Mouse (Mus musculus): ENCODE results near the gene Prkcq. TPM values are rescaled to one million over a fixed set of nuclear protein-coding genes. Genes with fewer than 3 reads are reported as not detected.

The Prkcq gene
- polyA plus RNA-seq, 1 experiment from 2014 or later = 3.0 TPM

DNA sequence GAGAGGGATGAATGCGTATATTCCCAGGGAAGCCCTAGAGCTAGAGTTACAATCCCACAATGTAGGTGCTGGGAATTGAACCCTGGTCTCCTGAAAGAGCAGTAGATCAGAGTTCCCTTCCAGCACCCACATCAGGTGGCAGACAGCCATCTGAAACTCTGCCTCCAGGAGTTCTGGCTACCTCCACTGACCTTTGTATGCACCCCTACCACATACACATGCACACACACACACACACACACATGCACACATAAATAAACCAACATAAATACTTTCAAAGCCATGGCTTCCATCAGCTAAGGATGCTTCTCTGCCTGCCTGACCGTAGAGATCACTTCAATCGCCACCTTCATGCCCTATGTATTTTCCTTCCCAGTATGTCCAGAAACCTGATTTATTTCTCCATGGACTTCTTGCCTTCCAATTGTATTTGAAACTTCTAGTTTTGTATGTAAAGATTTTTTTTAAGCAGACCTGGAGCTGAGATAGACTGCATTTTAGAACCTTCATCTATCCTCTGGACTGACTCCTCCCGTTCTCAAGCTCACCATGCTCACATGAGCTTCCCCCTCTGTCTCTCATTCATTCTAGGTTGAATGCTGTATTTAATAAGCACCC, 17.4 kb downstream of the Prkcq start:
- WGBS = 91% methylated on average over 4 of the region's 4 CpGs
- no peaks in the 10 kb centered on the region for H3K27me3 ChIP-seq
- no peaks in the 10 kb centered on the region for H3K4me1 ChIP-seq
- no peaks in the 10 kb centered on the region for H3K9me3 ChIP-seq (replicated peaks)
- H3K36me3 ChIP-seq = no peaks in the 10 kb centered on the region
- no peak overlapping the region for H3K9ac ChIP-seq
- H3K4me2 ChIP-seq (replicated peaks) = no peak overlapping the region
- no peak for ATAC-seq (ENCODE audit: low FRiP score)
- no peak overlapping the region for H3K27ac ChIP-seq
- no peak overlapping the region for H3K4me3 ChIP-seq

DNA sequence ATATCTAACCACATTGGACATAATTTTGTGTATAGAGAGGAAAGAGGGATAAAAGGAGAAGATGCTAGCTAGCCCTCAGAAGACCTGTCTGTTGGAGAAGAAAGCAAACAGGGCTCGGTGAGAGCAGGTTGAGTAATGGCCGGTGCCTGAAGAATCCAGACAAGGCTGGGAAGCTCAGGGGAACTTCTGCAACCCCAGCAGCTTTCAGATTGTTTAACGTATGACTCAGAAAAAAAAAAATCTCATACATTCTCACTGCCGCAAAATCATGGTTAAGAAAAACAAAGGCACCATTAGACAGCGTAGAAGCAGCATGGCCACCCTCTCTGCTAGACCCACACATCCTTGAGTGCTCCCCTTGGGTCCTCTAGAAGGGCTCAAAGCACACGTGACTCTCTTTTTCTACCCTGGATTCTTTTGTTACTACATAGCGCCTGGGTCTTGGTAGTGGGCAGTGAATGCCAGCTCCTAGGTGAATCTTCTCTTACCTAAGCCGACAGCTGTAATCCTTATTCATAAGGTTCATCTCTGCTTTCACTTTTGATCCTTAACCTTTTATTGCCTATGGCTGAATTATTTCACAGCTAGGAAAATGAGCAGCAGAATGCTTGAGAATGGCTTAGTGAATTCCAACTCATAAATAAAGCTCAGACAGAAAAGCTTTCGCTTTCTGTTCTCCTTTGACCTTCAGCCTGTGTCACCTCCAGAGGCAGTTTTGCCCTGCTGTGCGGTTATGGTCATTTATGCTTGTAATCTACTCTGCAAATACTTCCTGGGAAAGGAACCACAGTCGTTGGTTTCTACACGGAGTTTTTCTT, 20.6 kb downstream of the Prkcq start:
- H3K4me2 ChIP-seq (replicated peaks) = no peak overlapping the region
- H3K27ac ChIP-seq = no peak overlapping the region
- WGBS = 70% methylated on average over 12 of the region's 12 CpGs
- no peak overlapping the region for H3K9ac ChIP-seq
- no peak for ATAC-seq (ENCODE audit: low FRiP score)
- no peak overlapping the region for H3K4me3 ChIP-seq
- H3K4me1 ChIP-seq = no peaks in the 10 kb centered on the region
- no peaks in the 10 kb centered on the region for H3K27me3 ChIP-seq
- no peaks in the 10 kb centered on the region for H3K9me3 ChIP-seq (replicated peaks)
- no peaks in the 10 kb centered on the region for H3K36me3 ChIP-seq

DNA sequence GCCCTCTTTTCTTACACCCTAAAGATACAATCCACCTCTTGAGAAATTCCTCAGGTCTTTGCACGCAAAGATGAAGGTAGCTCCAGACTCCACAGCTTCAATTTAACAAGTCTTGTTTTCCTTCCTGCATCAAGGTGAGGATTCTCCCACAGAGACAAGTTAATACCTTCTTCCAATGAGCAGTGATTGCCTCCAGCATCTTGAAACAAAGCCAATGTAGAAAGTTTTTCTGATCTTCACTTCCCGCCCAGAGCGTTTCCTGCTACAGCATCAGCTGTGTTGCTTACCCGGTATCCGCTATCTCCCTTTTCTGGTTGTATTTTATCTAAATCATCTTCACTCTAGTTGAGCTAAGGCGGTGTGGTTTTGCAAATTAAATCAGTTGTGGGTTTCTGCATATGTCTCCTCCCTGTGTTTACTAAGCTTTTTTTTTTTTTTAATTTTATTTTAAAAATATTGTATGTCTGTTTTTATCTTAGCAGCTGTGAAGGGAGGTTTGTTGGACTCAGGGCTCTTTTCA, 21.3 kb downstream of the Prkcq start:
- Histone ChIP-seq H3K27ac (no peak overlapping the region), H3K9me3 (replicated peaks) (no peaks in the 10 kb centered on the region), H3K36me3 (no peaks in the 10 kb centered on the region), H3K4me3 (no peak overlapping the region), H3K9ac (no peak overlapping the region), H3K4me2 (replicated peaks) (no peak overlapping the region), H3K27me3 (no peaks in the 10 kb centered on the region), H3K4me1 (no peaks in the 10 kb centered on the region)
- no peak for ATAC-seq (ENCODE audit: low FRiP score)
- WGBS = 86% methylated on average over 6 of the region's 6 CpGs

DNA sequence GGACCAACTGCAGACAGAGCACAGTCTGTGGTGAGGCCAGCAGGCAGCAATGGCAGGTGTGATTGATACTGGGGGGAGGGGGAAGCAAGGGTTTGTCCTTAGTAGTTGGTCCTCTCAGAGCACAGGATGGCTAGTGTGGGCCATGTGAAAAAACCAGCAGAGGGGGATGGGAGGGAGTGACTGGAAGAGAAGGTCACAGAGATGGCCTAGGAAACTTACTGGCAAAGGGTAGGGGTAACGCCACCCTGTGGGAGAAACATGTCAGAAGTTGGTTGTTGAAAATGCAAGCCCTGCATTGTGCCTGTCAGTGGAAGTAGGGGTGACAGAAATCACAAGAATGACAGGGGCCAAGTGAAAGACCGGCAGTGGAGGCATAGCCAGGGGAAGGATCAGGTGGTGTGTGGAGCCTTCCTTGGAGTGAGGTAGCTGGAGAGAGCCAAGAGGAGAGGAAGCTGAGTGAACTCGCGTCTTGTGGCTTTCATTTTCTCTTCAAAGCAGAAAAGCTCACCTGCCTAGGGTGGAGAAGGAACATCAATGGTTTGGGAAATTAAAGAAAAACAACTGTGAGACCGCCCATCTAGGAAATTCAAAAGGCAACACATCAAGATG, 22.9 kb downstream of the Prkcq start:
- no peak overlapping the region for H3K4me2 ChIP-seq (replicated peaks)
- no peaks in the 10 kb centered on the region for H3K27me3 ChIP-seq
- no peak overlapping the region for H3K27ac ChIP-seq
- H3K9me3 ChIP-seq (replicated peaks) = no peaks in the 10 kb centered on the region
- no peak overlapping the region for H3K9ac ChIP-seq
- H3K4me1 ChIP-seq = no peaks in the 10 kb centered on the region
- no peak for ATAC-seq (ENCODE audit: low FRiP score)
- no peaks in the 10 kb centered on the region for H3K36me3 ChIP-seq
- no peak overlapping the region for H3K4me3 ChIP-seq
- WGBS = 74% methylated on average over 5 of the region's 5 CpGs

DNA sequence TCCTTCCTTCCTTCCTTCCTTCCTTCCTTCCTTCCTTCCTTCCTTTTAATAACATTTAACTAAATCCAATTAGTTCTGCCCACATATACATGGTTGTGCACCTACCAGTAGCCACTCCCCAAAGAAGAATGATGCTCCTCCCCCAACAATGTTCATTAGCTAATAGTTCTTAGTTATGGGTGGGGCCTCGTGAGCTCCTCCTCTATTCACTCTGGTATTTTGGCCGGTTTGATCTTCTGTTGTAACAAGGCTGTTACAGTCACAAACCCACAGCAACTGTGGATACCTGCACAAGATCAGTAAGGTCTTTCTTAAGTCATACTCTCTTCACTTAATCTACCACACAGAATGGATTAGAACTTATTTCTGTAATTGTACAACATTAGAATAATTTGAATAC, 24.2 kb downstream of the Prkcq start:
- no peak for ATAC-seq (ENCODE audit: low FRiP score)

DNA sequence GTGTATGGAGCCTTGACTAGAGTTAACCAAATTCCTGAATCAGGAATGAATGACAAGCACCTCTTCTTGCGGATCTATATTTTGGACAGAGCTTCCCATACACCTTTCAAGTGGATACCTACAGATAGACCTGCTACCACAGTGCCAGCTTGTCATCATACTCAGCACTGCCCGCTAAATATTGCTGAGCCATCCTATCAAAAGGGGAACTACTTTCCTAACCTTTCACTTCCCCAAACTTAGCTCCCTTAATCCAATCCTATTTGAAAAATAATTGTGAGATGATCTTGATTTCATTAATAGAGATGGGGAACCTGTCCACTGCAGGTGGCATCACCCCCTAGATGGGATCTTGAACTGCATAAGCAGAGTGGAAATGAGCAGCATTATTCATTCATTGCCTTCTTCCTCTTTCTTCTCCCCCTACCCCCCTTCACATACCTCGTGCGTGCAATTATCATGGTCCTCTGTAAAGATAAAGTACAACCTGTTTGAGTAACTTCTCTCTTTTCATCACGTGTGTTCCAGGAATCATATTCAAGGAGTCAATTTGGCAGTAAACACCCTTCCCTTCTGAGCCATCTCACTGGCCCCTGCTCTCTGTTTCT, 25.1 kb downstream of the Prkcq start:
- H3K4me2 ChIP-seq (replicated peaks) = no peak overlapping the region
- no peak overlapping the region for H3K4me3 ChIP-seq
- no peaks in the 10 kb centered on the region for H3K4me1 ChIP-seq
- H3K9ac ChIP-seq = no peak overlapping the region
- H3K27ac ChIP-seq = no peak overlapping the region
- WGBS = 83% methylated on average over 5 of the region's 5 CpGs
- H3K36me3 ChIP-seq = no peaks in the 10 kb centered on the region
- ATAC-seq (ENCODE audit: low FRiP score) = no peak
- no peaks in the 10 kb centered on the region for H3K27me3 ChIP-seq
- no peaks in the 10 kb centered on the region for H3K9me3 ChIP-seq (replicated peaks)

More for the DNA sequence above, 24.2 kb downstream of the Prkcq start:
- Histone ChIP-seq H3K4me2 (replicated peaks) (no peak overlapping the region), H3K4me3 (no peak overlapping the region), H3K36me3 (no peaks in the 10 kb centered on the region), H3K9me3 (replicated peaks) (no peaks in the 10 kb centered on the region), H3K9ac (no peak overlapping the region), H3K27me3 (no peaks in the 10 kb centered on the region), H3K4me1 (no peaks in the 10 kb centered on the region), H3K27ac (no peak overlapping the region)
- WGBS = 84% methylated on average over 2 of the region's 2 CpGs

DNA sequence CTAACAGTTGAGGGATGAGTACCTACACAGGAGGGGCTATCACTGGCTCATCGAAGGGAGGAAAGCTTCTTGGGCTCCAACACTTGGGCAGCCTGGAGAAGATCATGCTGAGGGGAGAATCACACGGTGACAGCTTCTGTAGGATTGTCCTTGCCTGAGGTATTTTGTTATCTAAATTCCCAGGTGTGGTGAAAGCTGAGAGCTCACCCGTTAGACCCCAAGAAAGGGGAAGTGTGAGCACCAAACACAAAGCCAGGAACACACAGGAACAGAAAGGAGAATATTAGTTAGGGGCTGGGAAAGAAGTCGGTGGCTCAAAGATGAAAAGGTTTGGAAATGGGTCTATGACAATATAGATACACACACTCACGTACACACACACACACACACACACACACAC, 27.7 kb downstream of the Prkcq start:
- 85% methylated on average over 5 of the region's 5 CpGs for whole genome bisulfite sequencing
- no peak overlapping the region for H3K27ac ChIP-seq
- no peak overlapping the region for H3K4me3 ChIP-seq
- no peaks in the 10 kb centered on the region for H3K9me3 ChIP-seq (replicated peaks)
- no peak for ATAC-seq (ENCODE audit: low FRiP score)
- no peak overlapping the region for H3K9ac ChIP-seq
- H3K4me2 ChIP-seq (replicated peaks) = no peak overlapping the region
- H3K4me1 ChIP-seq = no peaks in the 10 kb centered on the region
- H3K27me3 ChIP-seq = no peaks in the 10 kb centered on the region
- H3K36me3 ChIP-seq = no peaks in the 10 kb centered on the region

DNA sequence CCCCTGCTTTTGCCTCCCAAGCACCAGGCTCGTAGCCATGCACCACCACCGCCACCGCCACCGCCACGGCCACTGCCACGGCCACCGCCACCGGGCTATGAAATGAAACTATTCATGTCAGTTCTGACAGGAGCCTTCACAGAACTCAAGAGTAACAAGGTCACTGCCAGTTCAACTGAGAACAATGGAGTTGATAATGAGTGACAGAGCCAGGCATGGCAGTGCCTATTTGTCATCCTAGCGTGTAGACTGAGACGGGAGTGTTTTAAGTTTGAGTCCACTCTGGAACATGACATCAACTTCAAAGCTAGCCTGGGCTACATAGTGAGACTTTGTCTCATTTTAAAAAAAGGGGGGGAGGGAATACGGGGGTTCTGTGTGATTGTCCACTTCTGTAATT, 30.9 kb downstream of the Prkcq start:
- Histone ChIP-seq H3K27me3 (no peaks in the 10 kb centered on the region), H3K36me3 (no peaks in the 10 kb centered on the region), H3K27ac (no peak overlapping the region), H3K4me2 (replicated peaks) (no peak overlapping the region), H3K9me3 (replicated peaks) (no peaks in the 10 kb centered on the region), H3K4me1 (no peaks in the 10 kb centered on the region), H3K4me3 (no peak overlapping the region), H3K9ac (no peak overlapping the region)
- ATAC-seq (ENCODE audit: low FRiP score) = no peak
- WGBS = 87% methylated on average over 11 of the region's 11 CpGs

DNA sequence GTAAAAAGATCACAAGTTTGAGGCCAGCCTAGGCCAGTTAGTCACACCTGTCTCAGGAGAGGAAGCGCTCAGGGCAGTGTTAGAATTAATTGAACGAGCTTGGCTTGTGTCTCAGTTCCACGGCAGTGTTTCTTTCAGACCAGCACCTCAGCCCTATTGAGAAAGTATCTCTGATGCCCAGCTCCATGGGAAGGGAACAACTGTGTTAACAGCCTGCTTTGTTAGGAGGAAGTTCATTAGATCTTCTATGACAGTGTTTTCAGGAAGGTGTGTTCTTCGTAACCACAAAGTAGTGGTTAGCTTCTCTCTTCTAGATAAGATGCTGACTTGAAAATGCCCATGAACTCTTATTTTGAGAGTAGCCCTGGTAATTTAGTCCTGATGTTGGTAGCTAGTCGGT, 31.4 kb downstream of the Prkcq start:
- H3K27me3 ChIP-seq = no peaks in the 10 kb centered on the region
- H3K4me3 ChIP-seq = no peak overlapping the region
- no peak for ATAC-seq (ENCODE audit: low FRiP score)
- 69% methylated on average over 5 of the region's 5 CpGs for WGBS
- no peaks in the 10 kb centered on the region for H3K36me3 ChIP-seq
- H3K4me1 ChIP-seq = no peaks in the 10 kb centered on the region
- no peaks in the 10 kb centered on the region for H3K9me3 ChIP-seq (replicated peaks)
- no peak overlapping the region for H3K9ac ChIP-seq
- H3K4me2 ChIP-seq (replicated peaks) = no peak overlapping the region
- no peak overlapping the region for H3K27ac ChIP-seq

DNA sequence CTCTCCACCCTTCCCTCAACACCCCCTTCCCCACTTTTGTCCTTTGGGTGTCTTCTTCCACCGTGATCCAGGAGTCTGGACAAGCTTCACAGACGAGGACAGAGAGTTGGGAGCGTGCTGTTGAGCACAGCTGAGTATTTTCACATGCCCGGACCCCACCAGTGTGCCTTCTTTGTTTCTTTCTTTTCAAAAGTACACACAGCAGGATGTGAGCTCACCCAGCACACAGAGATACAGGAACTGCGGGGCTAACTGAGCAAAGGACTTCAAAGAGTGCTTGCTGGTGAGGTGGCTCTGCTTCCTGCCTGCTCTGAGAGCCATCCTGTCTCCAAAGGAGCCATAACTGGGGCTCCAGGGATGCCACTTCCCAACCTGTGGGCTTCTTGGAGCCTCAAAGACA, 32.3 kb downstream of the Prkcq start:
- 68% methylated on average over 5 of the region's 5 CpGs for WGBS
- H3K9ac ChIP-seq = no peak overlapping the region
- ATAC-seq (ENCODE audit: low FRiP score) = no peak

DNA sequence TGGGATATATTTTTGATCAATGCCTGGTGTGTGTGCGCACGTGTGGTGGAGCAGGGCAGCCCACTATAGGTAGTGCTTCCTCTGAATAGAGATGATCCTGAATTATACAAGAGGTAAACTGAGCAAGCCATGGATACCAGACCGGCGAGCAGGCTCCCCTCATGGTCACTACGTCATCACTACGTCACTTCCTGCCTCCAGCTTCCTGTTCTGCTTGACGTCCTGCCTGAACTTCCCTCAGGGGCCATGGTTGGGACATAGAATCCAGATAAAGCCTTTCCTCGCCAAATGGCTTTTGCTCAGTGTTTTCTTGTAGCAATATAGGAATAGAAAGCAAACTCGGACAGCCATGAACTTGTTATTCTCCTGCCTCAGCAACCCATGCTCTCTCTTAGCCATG, 33.1 kb downstream of the Prkcq start:
- Histone ChIP-seq H3K9ac (no peak overlapping the region), H3K36me3 (no peaks in the 10 kb centered on the region), H3K9me3 (replicated peaks) (no peaks in the 10 kb centered on the region), H3K27ac (no peak overlapping the region), H3K4me3 (no peak overlapping the region), H3K4me2 (replicated peaks) (no peak overlapping the region), H3K4me1 (no peaks in the 10 kb centered on the region), H3K27me3 (no peaks in the 10 kb centered on the region)
- no peak for ATAC-seq (ENCODE audit: low FRiP score)
- WGBS = 90% methylated on average over 9 of the region's 9 CpGs

More for the DNA sequence above, 32.3 kb downstream of the Prkcq start:
- Histone ChIP-seq H3K4me2 (replicated peaks) (no peak overlapping the region), H3K4me1 (no peaks in the 10 kb centered on the region), H3K9me3 (replicated peaks) (no peaks in the 10 kb centered on the region), H3K27ac (no peak overlapping the region), H3K36me3 (no peaks in the 10 kb centered on the region), H3K27me3 (no peaks in the 10 kb centered on the region), H3K4me3 (no peak overlapping the region)

DNA sequence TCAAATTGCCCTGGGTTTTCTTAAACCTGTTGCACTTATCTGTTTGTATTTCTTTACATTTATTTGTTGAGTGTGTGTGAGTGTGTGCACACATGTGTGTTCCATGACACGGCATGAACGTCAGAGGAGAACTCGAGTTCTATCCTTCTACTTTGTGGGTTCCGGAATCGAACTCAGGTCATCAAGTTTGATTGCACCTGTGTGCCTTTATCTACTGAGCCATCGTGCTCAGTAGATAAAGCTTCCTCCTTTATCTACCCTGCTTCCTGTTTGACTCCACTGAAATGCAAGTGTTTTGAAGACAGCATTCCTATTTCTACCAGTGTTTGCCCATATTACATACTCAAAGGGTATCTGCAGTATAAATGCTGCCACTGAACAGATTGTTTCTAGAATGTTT, 33.8 kb downstream of the Prkcq start:
- Histone ChIP-seq H3K36me3 (no peaks in the 10 kb centered on the region), H3K4me3 (no peak overlapping the region), H3K9ac (no peak overlapping the region), H3K4me2 (replicated peaks) (no peak overlapping the region), H3K27me3 (no peaks in the 10 kb centered on the region), H3K9me3 (replicated peaks) (no peaks in the 10 kb centered on the region), H3K4me1 (no peaks in the 10 kb centered on the region), H3K27ac (no peak overlapping the region)
- ATAC-seq (ENCODE audit: low FRiP score) = no peak
- 92% methylated on average over 6 of the region's 6 CpGs for WGBS
